Mouse (Mus musculus) lung, adult 2 months (tissue): ENCODE results near the gene Gba. TPM values are rescaled to one million over a fixed set of nuclear protein-coding genes. Genes with fewer than 3 reads are reported as not detected.
A peak's percentile ranks its signal among the peaks of the same experiment; 100 is the strongest.

Experiments used
- DNase-seq: peaks from one replicate; pipeline ENCODE4 v3.0.0; 2022
- H3K4me1 ChIP-seq: fragments of 200-500 bp; 2 replicates; pipeline ENCODE4 v1.6.1; 2011; ENCODE audit warnings: low read length; ENCODE audit not compliant: control insufficient read depth, insufficient read depth
- H3K4me3 ChIP-seq: fragments of 200-500 bp; replicated peaks from 2 replicates; pipeline ENCODE3; 2011; ENCODE audit warnings: low read depth, mild to moderate bottlenecking, control low read depth, low read length; ENCODE audit errors: extremely low read depth
- CTCF ChIP-seq: fragments of 200-500 bp; IDR thresholded peaks from 2 replicates; pipeline ENCODE4 v1.5.1; 2011; ENCODE audit warnings: mild to moderate bottlenecking, low read length, control low read depth; ENCODE audit not compliant: insufficient read depth
- POLR2A ChIP-seq: fragments of 200-500 bp; IDR thresholded peaks from 2 replicates; pipeline ENCODE4 v1.6.1; 2011; ENCODE audit warnings: low read depth, mild to moderate bottlenecking, control low read depth, low read length, borderline replicate concordance; ENCODE audit errors: extremely low read depth
- WGBS: fragments of 180-500 bp; shearing (Covaris S2); methylation state at CpG from one replicate; pipeline ENCODE4 v1.1.7; 2018; 5-methylcytosine and 5-hydroxymethylcytosine counted together
- polyA plus RNA-seq: library from polyadenylated mRNA; depleted of rRNA; stranded (reverse); fragments of >200 nt; gene quantifications from 2 replicates; pipeline ENCODE4 v1.2.3, GENCODE M21; 2012

Gene Gba
- polyA plus RNA-seq, 1 experiment, result 94.2 TPM

- no peak for DNase-seq
- peak overlapping the region; percentile 26 for H3K4me3 ChIP-seq
- TF ChIP-seq POLR2A, result no peak
- no peak for TF ChIP-seq CTCF
- H3K4me1 ChIP-seq, result peaks cover 13% of the 10 kb centered on the region; the same call in 1 of the 2 replicates
- WGBS, result 27% methylated on average over 7 of the region's 7 CpGs
Observed at GRCm38 (mm10) chr3:89231345-89231744, 28.6 kb downstream of the Gba start.

GRCm38 (mm10) chr3:89231772-89232275 lies 29.1 kb downstream of the Gba start:
- 56% methylated on average over 16 of the region's 16 CpGs for WGBS
- Histone ChIP-seq H3K4me1 (peaks cover 13% of the 10 kb centered on the region; the same call in 1 of the 2 replicates), H3K4me3 (peak overlapping the region; percentile 26)
- peak; percentile 28 for DNase-seq
- no peak for TF ChIP-seq CTCF
- no peak for TF ChIP-seq POLR2A

- 47% methylated on average over 6 of the region's 6 CpGs for WGBS
- Histone ChIP-seq H3K4me1 (peaks cover 11% of the 10 kb centered on the region; the same call in 1 of the 2 replicates), H3K4me3 (peak overlapping the region; percentile 15)
- no peak for DNase-seq
- TF ChIP-seq CTCF (no peak), POLR2A (peak; percentile 42; the same call in 1 of the 2 replicates)
Observed at GRCm38 (mm10) chr3:89232614-89233013, 29.9 kb downstream of the Gba start.

GRCm38 (mm10) chr3:89233562-89234110 lies 30.9 kb downstream of the Gba start:
- TF ChIP-seq CTCF (peak; percentile 13; the same call in 1 of the 2 replicates), POLR2A (0 out of 2 replicates have a peak, but pooled peaks have one; percentile 11)
- WGBS, result 27% methylated on average over 14 of the region's 14 CpGs
- DNase-seq, result no peak
- H3K4me3 ChIP-seq, result no peak overlapping the region
- H3K4me1 ChIP-seq, result peaks cover 9% of the 10 kb centered on the region; the same call in 1 of the 2 replicates

GRCm38 (mm10) chr3:89236516-89236915 lies 33.8 kb downstream of the Gba start:
- Histone ChIP-seq H3K4me1 (peaks cover 9% of the 10 kb centered on the region; the same call in 1 of the 2 replicates), H3K4me3 (no peak overlapping the region)
- DNase-seq, result no peak
- 87% methylated on average over 10 of the region's 10 CpGs for WGBS
- no peak for TF ChIP-seq CTCF
- no peak for TF ChIP-seq POLR2A

GRCm38 (mm10) chr3:89237682-89238081 lies 35.0 kb downstream of the Gba start:
- TF ChIP-seq POLR2A, result no peak
- Histone ChIP-seq H3K4me3 (no peak overlapping the region), H3K4me1 (peaks cover 9% of the 10 kb centered on the region; the same call in 1 of the 2 replicates)
- WGBS, result 71% methylated on average over 21 of the region's 21 CpGs
- DNase-seq, result no peak

- no peak overlapping the region for H3K4me3 ChIP-seq
- peak; percentile 36 for DNase-seq
- H3K4me1 ChIP-seq, result peaks cover 6% of the 10 kb centered on the region; the same call in 1 of the 2 replicates
- 40% methylated on average over 12 of the region's 12 CpGs for WGBS
- TF ChIP-seq CTCF (no peak), POLR2A (no peak)
Observed at GRCm38 (mm10) chr3:89238494-89238893, 35.8 kb downstream of the Gba start.

GRCm38 (mm10) chr3:89242331-89242895 lies 39.7 kb downstream of the Gba start:
- peak; percentile 66 for DNase-seq
- TF ChIP-seq CTCF, result peak; percentile 78
- TF ChIP-seq POLR2A, result no peak
- 65% methylated on average over 9 of the region's 9 CpGs for WGBS
- peaks cover 8% of the 10 kb centered on the region; the same call in 1 of the 2 replicates for H3K4me1 ChIP-seq
- no peak overlapping the region for H3K4me3 ChIP-seq

GRCm38 (mm10) chr3:89243609-89244008 lies 40.9 kb downstream of the Gba start:
- DNase-seq, result peak; percentile 64
- peaks cover 8% of the 10 kb centered on the region; the same call in 1 of the 2 replicates for H3K4me1 ChIP-seq
- peak; percentile 55; the same call in 1 of the 2 replicates for TF ChIP-seq CTCF
- no peak for TF ChIP-seq POLR2A
- no peak overlapping the region for H3K4me3 ChIP-seq
- WGBS, result 29% methylated on average over 14 of the region's 14 CpGs
